Mouse (Mus musculus): ENCODE results near the gene Thy1. TPM values are rescaled to one million over a fixed set of nuclear protein-coding genes. Genes with fewer than 3 reads are reported as not detected.

The Thy1 gene
- polyA plus RNA-seq, 1 experiment = not detected

GRCm38 (mm10) chr9:44085276-44085675 lies 42.1 kb downstream of the Thy1 start:
- Histone ChIP-seq H3K4me3 (ENCODE audit: insufficient read depth, poor library complexity, severe bottlenecking) (no peak overlapping the region), H3K79me2 (ENCODE audit: control insufficient read depth, insufficient read depth) (no peaks in the 10 kb centered on the region), H3ac (ENCODE audit: control insufficient read depth, insufficient read length, low read depth) (peak overlapping the region; percentile 58), H3K79me3 (ENCODE audit: low read depth) (no peaks in the 10 kb centered on the region), H3K36me3 (ENCODE audit: control insufficient read depth, insufficient read depth) (no peaks in the 10 kb centered on the region), H3K27me3 (ENCODE audit: control insufficient read depth, insufficient read depth, insufficient read length) (no peaks in the 10 kb centered on the region)
- no peak for TF ChIP-seq USF1 (IDR thresholded peaks at IDR 0.05; ENCODE audit: low read depth)
- TF ChIP-seq MAX (IDR thresholded peaks at IDR 0.05) = no peak
- no peak for TF ChIP-seq MYOD1 (IDR thresholded peaks at IDR 0.05; ENCODE audit: control insufficient read depth, insufficient read length, low read depth)
- no peak for TF ChIP-seq MYOG (IDR thresholded peaks at IDR 0.05; ENCODE audit: control insufficient read depth, extremely low read depth, insufficient read length)
- no peak for TF ChIP-seq FOSL1 (IDR thresholded peaks at IDR 0.05; ENCODE audit: insufficient read depth, low read length, poor library complexity, severe bottlenecking)
- no peak for TF ChIP-seq CTCF (IDR thresholded peaks at IDR 0.05; ENCODE audit: control insufficient read depth, insufficient read depth, insufficient read length)
- no peak for TF ChIP-seq CEBPB (IDR thresholded peaks at IDR 0.05; ENCODE audit: low read depth)

DNA sequence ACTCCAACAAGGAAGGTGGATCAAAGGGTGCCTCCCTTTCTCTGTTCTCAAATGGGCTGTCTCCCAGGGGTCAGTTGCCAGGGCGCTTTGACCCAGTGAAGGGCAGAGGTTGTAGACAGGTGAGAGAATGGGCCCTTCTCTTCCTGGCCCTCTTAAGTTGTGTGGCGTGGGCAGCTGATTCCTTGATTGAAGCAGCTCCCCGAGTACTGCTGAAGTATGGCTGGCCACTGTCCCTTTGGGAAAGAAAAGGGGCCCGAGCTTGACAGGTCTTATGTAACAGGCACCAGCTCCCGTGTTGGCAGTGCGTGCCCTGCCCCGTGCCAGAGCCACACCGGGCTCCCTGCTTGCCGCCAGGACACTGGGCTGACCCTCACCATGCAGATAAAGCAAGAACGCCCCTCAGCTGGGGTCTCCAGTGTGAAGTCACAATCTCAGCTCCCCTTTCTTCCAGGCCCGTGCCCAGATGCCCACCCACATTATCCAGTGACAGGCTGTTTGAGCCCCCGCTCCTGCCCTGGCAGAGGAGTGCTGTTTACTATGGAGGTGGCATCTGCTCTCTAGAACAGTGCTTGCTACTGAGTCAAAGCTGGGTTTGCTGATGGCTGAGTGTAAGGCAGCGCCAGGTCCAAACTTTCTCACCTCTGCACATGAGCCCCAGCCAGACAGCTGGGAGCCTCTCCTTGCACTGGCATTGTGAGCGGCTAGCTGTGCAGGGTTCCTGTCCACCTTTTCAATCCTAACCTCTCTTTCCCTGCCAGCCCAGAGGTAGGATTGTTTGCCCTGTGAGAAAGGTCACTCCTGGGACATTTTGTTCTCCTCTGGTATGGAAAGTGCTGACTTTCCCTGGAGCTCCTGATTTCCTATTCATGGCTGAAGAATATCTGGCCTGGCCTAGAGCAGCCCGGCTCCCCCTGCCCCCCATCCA lies 42.8 kb downstream of the Thy1 start:
- Histone ChIP-seq H3K36me3 (ENCODE audit: control insufficient read depth, insufficient read depth) (no peaks in the 10 kb centered on the region), H3K79me2 (ENCODE audit: control insufficient read depth, insufficient read depth) (no peaks in the 10 kb centered on the region), H3ac (ENCODE audit: control insufficient read depth, insufficient read length, low read depth) (no peak overlapping the region), H3K79me3 (ENCODE audit: low read depth) (no peaks in the 10 kb centered on the region), H3K27me3 (ENCODE audit: control insufficient read depth, insufficient read depth, insufficient read length) (no peaks in the 10 kb centered on the region), H3K4me3 (ENCODE audit: insufficient read depth, poor library complexity, severe bottlenecking) (no peak overlapping the region)
- TF ChIP-seq CEBPB (IDR thresholded peaks at IDR 0.05; ENCODE audit: low read depth) = no peak

- Histone ChIP-seq H3ac (ENCODE audit: control insufficient read depth, insufficient read length, low read depth) (no peak overlapping the region), H3K4me3 (ENCODE audit: insufficient read depth, poor library complexity, severe bottlenecking) (no peak overlapping the region), H3K79me2 (ENCODE audit: control insufficient read depth, insufficient read depth) (no peaks in the 10 kb centered on the region), H3K36me3 (ENCODE audit: control insufficient read depth, insufficient read depth) (no peaks in the 10 kb centered on the region), H3K27me3 (ENCODE audit: control insufficient read depth, insufficient read depth, insufficient read length) (no peaks in the 10 kb centered on the region), H3K79me3 (ENCODE audit: low read depth) (no peaks in the 10 kb centered on the region)
- TF ChIP-seq CTCF (IDR thresholded peaks at IDR 0.05; ENCODE audit: control insufficient read depth, insufficient read depth, insufficient read length) = no peak
- no peak for TF ChIP-seq CEBPB (IDR thresholded peaks at IDR 0.05; ENCODE audit: low read depth)
- TF ChIP-seq FOSL1 (IDR thresholded peaks at IDR 0.05; ENCODE audit: insufficient read depth, low read length, poor library complexity, severe bottlenecking) = no peak
- TF ChIP-seq MYOD1 (IDR thresholded peaks at IDR 0.05; ENCODE audit: control insufficient read depth, insufficient read length, low read depth) = no peak
- TF ChIP-seq MAX (IDR thresholded peaks at IDR 0.05) = no peak
- TF ChIP-seq MYOG (IDR thresholded peaks at IDR 0.05; ENCODE audit: control insufficient read depth, extremely low read depth, insufficient read length) = no peak
- TF ChIP-seq USF1 (IDR thresholded peaks at IDR 0.05; ENCODE audit: low read depth) = no peak
Measured at GRCm38 (mm10) chr9:44086960-44087359, 43.8 kb downstream of the Thy1 start.

DNA sequence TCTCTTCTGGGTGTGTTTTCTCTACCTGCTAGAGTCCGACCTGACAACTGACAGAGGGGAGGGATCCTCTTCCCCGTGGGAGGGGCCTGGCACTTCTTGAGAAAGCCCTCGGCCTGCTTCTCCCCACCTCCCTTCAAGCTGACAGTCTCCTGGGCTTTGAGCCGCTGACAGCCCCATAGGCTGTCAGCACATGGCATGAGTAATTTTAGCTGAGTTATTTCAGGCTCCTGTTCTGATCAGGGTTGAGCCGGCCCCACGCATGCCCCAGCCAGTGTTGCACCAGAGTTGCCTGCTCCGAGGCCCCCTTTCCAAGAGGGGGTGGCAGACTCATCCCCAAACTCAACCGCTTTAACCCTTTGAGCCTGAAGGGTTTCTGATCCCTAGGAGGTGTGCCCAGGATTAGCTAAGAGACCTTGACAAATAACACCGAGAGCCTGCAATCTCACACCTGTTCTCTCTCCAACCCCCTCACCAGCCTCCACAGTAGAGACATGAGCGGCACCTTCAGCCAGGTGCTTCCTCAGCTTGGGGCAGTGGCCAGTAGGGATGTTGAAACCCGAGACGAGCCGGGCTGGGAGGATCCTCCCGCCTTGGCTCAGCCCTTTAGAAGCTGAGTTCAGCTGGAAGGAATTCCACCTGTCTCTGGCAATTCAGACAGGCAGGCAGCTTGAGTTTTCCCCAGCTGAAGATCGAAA lies 44.7 kb downstream of the Thy1 start:
- Histone ChIP-seq H3K79me3 (ENCODE audit: low read depth) (no peaks in the 10 kb centered on the region), H3K4me3 (ENCODE audit: insufficient read depth, poor library complexity, severe bottlenecking) (no peak overlapping the region), H3K36me3 (ENCODE audit: control insufficient read depth, insufficient read depth) (no peaks in the 10 kb centered on the region), H3K79me2 (ENCODE audit: control insufficient read depth, insufficient read depth) (no peaks in the 10 kb centered on the region), H3ac (ENCODE audit: control insufficient read depth, insufficient read length, low read depth) (no peak overlapping the region), H3K27me3 (ENCODE audit: control insufficient read depth, insufficient read depth, insufficient read length) (no peaks in the 10 kb centered on the region)
- TF ChIP-seq MAX (IDR thresholded peaks at IDR 0.05) (no peak), CTCF (IDR thresholded peaks at IDR 0.05; ENCODE audit: control insufficient read depth, insufficient read depth, insufficient read length) (no peak), MYOD1 (IDR thresholded peaks at IDR 0.05; ENCODE audit: control insufficient read depth, insufficient read length, low read depth) (peak; percentile 59)

DNA sequence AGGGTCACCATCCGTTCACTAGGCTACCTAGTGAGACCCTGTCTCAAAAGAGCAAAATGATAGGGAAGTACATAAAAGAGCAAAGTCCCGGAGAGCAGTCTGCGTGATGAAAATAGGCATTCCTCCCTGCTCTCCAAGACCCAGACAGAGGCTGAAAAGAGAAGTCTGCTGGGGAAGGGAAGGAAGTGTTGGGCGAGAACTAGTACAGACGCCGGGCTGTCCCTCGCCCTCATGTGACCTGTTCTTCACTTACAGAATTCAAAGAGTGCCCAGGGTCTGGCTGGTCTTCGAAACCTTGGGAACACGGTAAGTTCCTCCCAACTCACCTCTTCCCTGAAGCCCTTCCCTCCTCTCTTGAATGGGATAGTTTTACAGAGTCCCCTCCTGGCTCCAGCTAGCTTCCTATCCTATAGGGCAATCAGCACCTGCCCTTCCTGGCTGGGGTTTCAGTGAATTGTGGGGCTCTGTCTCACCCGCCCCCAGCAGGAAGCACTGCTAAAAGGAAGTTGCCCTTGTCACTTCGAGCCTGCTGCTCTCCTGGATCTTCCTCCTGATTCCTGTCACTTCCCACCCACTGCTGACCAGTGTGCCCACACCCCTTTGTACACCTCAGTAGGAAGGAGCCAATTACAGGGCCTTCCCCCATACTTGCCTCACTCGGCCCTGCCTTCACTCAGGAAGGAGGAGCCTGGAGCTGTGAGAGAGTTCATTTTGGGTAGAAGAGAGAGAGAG lies 45.9 kb downstream of the Thy1 start:
- no peaks in the 10 kb centered on the region for H3K27me3 ChIP-seq (ENCODE audit: control insufficient read depth, insufficient read depth, insufficient read length)
- H3ac ChIP-seq (ENCODE audit: control insufficient read depth, insufficient read length, low read depth) = no peak overlapping the region

More for the DNA sequence above, 45.9 kb downstream of the Thy1 start:
- no peaks in the 10 kb centered on the region for H3K36me3 ChIP-seq (ENCODE audit: control insufficient read depth, insufficient read depth)
- no peaks in the 10 kb centered on the region for H3K79me2 ChIP-seq (ENCODE audit: control insufficient read depth, insufficient read depth)
- TF ChIP-seq MYOG (IDR thresholded peaks at IDR 0.05; ENCODE audit: control insufficient read depth, extremely low read depth, insufficient read length) (no peak), MYOD1 (IDR thresholded peaks at IDR 0.05; ENCODE audit: control insufficient read depth, insufficient read length, low read depth) (no peak), CEBPB (IDR thresholded peaks at IDR 0.05; ENCODE audit: low read depth) (no peak), CTCF (IDR thresholded peaks at IDR 0.05; ENCODE audit: control insufficient read depth, insufficient read depth, insufficient read length) (no peak), USF1 (IDR thresholded peaks at IDR 0.05; ENCODE audit: low read depth) (no peak), FOSL1 (IDR thresholded peaks at IDR 0.05; ENCODE audit: insufficient read depth, low read length, poor library complexity, severe bottlenecking) (no peak), MAX (IDR thresholded peaks at IDR 0.05) (no peak)
- H3K79me3 ChIP-seq (ENCODE audit: low read depth) = no peaks in the 10 kb centered on the region
- H3K4me3 ChIP-seq (ENCODE audit: insufficient read depth, poor library complexity, severe bottlenecking) = no peak overlapping the region
